Mouse (Mus musculus) gastrocnemius, postnatal 14 days (tissue): ENCODE data around the gene Babam2. TPM values are rescaled to one million over a fixed set of nuclear protein-coding genes. Genes with fewer than 3 reads are reported as not detected.

Source experiments
- DNase-seq: peaks from one replicate; pipeline ENCODE4 v3.0.0; 2021; ENCODE audit warnings: mixed read lengths
- intact Hi-C: fragments of 180-260 bp; cut with DNase I; formaldehyde crosslinking; loops from one replicate; pipeline ENCODE4 v1.15.1; 2025; ENCODE audit warnings: low total_unique reads
- total RNA-seq, 2 experiments: library from RNA; stranded (reverse); gene quantifications; 2 replicates each; pipeline ENCODE4 v1.2.3; 2021

The Babam2 gene
- total RNA-seq, 2 experiments from 2014 or later = 34.7 to 35.7 TPM

DNA sequence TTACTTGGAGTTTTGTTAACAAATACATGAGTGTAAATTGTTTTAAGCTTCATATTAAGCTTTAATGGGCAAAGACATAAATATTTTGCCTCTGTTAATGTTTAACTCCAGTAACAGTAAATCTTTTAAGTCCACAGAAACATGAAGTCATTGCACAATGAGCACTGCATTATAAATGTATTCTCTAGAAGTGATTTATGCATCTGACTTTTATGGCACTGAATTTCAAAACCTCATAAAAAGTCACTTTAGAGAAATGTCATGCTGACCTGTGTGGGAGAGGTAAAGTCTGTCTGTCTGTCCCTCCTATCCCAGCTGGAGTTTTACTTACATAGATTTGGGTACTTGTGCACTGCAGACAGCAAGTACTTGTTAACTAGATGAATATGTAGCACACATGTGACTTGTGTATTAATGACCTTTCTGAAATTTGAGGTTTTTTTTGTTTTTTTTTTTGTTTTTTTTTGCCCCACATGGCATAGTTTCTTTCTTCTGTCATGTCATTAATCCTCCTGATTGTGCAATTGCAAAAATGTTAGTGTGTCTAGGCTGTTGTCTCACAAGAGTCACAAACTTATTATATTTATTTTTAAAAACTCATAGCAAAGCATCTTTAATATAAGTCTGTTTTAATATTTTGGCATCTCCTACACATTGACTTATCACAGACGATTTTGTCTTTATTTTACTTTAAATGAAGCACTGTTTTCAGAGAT is 165.4 kb downstream of the Babam2 start:
- no peak for DNase-seq
- intact Hi-C loops = no loop called here

DNA sequence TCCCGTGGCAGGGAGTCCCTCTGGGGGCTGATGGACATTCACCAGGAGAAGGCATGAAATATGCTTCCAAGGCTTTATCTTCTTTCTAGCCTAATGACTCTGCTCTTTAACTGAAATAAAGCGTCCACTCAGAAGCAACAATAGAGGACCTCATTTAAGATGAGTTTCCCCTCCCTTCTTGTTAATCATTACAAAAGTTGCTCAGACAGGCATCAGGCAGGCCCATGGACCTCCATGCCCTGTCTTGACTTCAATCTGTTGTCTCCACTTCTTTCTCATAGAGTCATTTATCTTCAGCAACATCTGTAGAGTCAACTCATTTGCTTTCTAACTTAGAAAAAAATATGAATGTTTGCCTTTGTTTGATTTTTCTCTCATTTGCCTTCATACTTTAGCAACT is 166.6 kb downstream of the Babam2 start:
- intact Hi-C loops = no loop called here
- no peak for DNase-seq

DNA sequence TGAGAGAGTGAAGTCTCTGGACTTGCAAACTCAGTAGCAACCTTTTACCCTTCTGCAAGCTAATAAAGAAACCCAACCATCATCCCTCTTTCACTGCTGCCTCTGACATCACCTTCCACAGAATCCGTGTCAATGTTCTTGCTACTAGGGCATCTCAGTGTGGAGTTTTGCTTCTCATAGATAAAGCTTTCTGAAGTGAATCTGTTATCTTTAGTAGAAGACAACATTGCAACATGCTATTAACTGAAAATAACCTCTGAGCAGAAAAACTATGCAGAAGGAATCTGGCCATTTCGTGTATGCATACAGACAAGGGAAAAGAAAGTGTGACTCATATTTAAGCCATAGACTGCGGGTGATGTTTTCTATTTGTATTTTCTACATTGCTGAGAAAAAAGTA is 168.6 kb downstream of the Babam2 start:
- DNase-seq = no peak
- intact Hi-C loops = no loop called here

DNA sequence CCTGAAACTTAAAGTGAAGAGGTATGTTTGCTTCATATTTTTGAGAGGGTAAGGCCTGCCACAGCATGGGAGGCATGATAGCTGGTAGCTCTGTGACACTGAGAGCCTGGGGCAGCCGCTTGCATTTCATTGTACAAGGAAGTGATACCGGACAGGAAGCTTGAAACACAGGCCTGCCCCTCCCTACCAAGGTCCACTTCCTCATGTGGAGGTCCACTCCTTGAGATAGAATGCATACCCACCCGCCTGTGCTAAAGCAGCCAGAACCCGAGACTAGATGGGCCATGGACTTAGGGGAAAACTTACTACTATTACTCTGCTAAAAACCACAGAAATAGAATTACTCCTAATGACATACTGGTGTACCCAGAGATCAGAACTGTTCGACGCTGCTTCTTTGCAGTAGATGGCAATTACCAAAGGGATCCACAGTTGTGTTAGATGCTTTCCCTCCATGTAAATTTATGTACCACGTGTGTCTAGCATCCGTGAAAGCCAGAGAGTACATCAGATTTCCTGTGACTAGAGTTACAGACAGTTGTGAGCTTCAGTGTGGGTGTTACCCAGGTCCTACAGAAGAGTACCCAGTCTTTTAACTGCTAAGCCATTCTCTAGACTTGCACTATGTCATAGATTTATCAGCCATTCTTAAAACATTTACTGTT is 173.5 kb downstream of the Babam2 start:
- DNase-seq = peak; percentile 12
- intact Hi-C loops = no loop called here

DNA sequence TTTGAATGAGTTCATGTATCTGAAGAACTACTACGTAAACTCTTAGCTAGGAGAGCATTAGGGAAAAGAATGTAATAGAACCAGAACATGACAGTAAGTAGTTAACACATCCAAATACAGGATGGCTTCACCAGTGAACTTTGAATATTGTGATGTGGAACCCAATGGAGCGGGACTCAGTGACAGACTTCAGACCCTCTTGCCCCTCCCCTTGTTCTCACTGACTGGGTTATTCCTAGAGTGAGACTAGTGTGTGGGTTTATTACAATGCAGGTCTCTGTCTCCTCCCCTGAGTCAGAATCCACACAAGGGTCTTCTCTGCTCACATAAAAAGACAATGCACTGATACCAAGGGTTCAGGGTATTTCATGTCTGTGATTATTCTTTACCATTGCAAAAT is 175.8 kb downstream of the Babam2 start:
- intact Hi-C loops = no loop called here
- DNase-seq = no peak

DNA sequence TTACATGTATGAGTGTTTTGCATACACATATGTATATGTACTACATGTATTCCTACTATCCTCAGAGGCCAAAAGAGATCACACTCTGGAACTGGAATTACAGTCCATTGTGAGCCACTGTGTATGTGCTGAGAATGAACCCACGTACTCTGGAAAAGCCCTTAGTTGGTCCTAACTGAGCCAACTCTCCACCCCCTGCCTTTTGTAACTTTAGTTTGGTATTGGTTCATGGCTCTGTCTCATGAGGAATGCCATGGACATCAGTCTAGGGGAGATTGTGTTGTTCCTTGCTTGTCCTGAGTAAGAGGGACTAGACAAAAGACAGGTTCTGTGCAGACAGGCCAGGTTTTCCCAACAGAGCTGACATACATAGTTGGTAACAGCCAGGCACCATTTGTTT is 177.1 kb downstream of the Babam2 start:
- no peak for DNase-seq
- intact Hi-C loops = no loop called here

DNA sequence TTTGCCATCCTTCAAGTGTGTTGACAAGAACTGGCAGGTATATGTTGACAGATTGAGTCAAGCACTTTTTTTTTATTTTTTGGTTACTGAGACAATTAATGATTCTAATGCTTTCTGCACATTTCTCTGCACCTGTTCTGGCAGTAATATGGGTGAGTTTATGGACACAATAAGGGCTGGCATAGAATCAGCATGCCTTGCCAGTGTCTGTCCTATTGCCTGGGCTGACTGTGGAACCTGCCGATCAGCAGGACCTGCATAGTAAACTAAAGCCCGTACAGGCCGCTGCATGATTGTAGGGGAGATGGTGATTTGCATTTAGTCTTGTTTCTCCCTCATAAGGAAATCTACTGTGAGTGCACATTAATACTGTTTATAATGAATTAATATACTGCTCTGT is 178.0 kb downstream of the Babam2 start:
- intact Hi-C loops = no loop called here

DNA sequence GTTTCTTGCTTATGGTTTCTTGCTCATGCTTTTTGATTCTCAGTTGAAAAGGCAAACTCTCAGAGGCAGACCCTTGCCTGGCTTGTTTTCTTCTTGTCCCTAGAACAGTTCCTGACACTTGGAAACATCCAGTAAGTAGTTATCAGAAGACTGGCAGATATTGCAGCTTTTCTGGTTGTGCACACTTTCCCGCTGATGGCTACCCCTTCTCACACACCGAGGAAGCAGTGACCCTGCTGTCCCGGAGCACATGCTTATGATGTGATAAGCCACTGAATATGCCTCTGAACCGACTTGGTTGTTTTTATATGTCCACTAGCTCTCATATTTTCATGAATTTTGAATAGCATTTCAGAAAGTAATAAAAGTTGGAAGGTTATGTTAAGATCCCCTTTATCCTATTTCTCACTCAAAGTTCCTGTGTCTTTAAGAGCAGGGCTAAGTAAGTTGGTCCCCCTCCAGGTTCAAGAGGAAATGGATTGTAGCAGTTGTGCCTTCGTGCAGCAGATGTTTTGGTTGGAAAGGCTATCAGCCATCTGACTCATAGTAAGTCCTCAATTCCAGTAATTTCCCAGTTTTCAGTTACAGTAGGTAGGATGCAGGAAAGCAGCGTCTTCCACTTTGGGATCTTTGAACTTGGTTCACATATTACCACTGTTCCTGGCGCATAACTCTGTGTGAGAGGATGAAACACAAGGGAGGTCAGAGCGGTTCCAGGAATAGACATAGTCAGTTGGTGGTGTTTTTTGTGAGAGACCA is 178.9 kb downstream of the Babam2 start:
- intact Hi-C loops = no loop called here
- DNase-seq = peak; percentile 30

More for the DNA sequence above, 178.0 kb downstream of the Babam2 start:
- DNase-seq = no peak

DNA sequence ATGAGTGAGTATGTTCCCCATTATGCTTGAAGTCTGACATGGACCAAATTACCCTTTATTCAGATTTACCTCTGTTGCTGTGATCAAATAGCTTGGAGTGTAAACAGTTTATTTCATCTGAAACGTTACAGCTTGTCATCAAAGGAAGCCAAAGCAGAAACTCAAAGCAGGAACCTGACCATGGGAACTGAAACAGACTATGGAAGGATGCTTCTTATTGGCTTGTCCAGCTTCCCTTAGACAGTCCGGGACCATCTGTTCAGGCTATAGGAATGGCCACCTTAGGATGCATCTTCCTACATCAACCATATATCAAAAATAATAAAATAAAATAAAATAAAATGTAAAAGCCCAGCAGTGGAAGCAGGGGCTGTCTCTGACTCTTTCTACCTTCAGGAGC is 183.0 kb downstream of the Babam2 start:
- intact Hi-C loops = no loop called here
- DNase-seq = no peak

DNA sequence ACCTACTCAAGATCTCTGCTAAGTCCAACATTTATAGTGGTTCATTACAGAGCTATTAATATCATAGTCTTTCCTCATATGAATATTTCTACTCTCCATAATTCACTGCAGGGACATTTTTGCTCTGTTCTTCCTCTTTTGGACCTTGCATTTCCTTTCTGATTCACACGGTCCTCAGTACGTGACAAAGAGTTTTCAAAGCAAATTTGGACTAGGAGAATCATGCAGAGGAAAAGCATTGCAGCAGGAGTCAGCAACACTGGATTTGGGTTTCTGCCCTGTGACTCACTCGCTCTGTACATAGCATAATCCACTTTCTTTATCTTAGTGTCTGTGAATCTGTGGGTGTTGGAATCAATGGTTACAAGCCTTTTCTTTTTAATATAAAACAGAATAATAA is 184.8 kb downstream of the Babam2 start:
- intact Hi-C loops = no loop called here
- no peak for DNase-seq

DNA sequence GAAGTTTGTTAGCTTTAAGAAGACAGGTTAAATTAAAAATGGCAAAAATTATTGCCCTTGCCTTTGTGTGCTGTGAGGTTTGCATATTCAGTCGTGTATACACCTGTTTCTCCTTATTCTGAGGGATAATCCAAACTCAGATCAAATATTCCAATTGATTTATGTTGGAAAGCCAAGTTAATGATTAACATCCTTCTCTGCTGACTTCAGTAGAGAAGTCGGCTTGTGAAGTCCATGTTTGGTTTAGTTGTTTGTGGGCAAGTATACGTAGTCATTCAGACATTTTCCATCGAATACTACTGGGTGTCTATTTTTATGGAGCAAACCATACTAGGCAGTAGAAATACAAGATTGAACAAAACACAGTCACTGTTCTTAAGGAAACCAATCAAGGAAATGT is 187.5 kb downstream of the Babam2 start:
- intact Hi-C loops = no loop called here
- DNase-seq = no peak

DNA sequence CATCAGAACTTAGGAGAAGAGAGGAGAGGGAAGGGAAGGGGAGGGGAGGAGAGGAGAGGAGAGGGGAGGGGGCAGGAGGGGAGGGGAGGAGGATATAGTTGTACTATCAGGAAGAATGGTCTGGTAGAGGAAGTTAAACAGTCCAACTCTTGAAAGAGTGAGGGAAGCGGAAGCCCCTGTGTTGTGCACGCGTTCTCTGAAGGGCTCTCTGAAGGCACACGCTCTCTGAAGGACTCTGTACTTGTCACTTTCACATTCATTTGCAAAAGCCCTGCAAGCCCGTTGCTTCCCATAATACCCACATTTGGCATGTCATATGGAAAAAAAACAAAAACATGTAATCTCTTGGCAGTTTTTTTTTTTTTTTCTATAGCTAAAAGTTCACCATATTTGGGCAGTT is 190.1 kb downstream of the Babam2 start:
- intact Hi-C loops = no loop called here

DNA sequence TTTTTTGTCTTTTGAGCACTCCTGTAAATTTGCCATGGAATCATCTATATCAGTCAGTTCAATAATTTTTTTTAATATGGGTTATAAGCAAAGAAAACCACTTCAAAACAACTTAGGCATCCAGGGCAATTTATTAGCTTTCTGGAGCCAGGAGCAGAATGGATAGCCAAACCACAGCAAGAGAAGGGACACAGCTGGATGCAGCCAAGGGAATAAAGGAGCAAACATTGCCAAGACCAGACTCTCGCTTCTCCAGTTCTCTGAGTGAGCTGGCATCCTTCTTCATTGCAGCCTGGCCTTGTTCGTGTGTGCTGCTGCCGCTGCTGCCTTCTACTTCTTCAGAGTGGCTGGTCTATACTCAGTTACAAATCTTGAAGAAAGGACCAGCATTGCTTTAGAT is 190.9 kb downstream of the Babam2 start:
- DNase-seq = peak; percentile 16
- intact Hi-C loops = no loop called here

More for the DNA sequence above, 190.1 kb downstream of the Babam2 start:
- no peak for DNase-seq

DNA sequence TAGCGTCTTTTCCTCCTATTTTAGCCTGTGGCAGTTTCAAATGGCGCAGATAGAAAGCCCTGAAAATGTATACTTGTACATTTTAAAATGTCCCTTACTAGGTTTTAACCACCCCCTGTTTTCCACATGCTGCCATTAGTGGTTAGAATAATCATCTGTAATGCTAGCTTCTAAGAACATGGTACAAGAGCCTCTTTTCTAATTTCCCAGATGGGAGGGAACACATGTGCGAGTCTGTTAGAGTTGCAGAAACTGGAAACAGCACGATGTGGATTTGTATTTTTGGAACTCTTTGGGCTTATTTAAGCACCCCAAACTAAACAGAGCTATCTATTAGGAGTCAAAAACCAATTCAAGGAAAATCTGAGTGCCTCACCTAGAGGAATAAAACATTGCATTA is 195.1 kb downstream of the Babam2 start:
- intact Hi-C loops = loop anchor here (10.0 kb wide), 1 partner anchor 188 kb away; no protein-coding TSS in a partner anchor
- DNase-seq = no peak

DNA sequence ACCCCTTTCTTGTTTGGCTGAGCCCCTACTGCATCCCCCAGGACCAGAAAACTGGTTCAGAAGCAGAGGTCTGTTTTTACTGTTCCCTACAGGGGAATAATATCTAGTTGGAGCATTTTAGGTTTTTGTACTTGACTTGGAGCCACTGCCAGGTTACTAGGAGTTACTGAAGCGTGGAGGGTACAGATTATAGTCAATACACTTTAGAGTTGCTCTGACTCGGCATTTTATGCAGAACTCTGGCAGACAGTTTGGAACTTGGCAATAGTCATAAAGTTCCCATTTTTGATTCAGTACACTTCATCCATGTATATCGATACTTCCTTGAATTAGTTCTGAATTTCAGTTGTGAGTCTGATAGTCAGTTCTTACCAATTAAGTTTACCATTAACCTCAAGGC is 202.4 kb downstream of the Babam2 start:
- no peak for DNase-seq
- intact Hi-C loops = loop anchor here (10.0 kb wide), 1 partner anchor 195 kb away; no protein-coding TSS in a partner anchor

DNA sequence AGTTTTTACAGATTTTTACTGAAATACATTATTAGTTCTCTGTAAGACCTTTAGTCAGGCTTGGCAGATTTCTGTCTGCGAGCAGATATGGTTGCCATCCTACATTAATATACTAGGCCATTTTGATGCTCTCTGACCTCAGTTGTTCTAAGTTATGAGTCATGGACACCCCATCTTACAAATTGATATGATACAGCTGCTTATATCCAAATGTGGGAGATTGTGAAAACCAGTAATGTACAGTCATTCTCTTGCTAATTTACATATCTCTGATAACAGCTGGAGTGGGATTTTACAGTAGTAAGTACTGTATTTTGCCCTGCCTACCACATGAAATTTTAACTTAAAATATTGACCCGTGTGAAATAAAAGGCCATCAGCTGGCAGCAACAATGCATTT is 204.7 kb downstream of the Babam2 start:
- DNase-seq = no peak
- intact Hi-C loops = no loop called here

DNA sequence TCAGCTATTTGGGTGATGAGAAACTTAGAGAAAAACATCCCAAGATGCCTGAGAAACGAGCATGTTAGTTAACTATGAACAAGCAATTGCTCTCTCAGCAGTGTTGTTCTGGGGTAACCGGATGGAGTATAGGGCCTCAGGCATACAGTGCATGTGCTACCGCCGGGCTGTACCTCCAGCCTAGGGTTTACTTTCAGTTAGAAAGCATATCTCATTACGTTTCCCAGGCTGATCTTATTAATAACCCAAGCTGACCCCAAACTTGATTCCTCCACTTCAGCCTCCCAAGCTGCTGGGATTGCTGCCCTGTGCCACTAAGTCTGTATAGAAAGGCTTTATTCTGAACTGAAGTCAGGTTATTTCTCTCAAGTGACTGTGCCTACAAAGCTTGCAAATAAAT is 205.4 kb downstream of the Babam2 start:
- no peak for DNase-seq
- intact Hi-C loops = no loop called here

DNA sequence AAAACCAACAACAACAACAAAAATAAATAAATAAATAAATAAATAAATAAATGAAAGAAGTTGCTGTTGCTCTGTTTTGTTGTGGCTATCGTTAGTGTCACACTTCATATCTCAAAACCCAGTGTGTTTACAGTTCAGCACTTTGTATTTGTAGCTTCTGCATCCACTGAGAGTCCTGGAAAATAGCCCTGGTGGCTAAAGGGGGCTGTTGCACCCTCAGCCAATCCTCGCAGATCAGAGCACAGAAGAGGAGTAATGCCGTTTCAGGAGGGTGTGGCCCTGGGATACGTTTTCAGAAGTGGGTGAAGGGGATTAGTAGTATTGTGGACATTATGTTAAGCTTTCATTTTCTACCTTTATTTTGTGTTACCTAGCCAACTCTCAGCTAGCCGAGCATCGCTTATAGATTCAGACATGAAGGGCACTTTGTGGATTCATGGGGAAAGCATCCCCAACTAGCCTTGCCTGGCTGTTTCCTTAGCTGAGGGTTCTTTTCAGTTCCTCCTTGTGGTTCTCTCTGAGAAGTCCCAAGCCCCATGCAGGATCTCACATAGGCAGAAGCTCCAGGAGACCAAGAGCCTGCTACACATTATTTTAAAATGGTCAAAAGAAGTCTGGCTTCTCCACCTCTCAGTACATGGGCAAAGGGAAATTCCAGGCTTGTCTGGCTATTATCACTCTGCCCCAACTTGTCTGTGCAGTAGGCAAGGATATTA is 207.6 kb downstream of the Babam2 start:
- no peak for DNase-seq
- intact Hi-C loops = no loop called here

DNA sequence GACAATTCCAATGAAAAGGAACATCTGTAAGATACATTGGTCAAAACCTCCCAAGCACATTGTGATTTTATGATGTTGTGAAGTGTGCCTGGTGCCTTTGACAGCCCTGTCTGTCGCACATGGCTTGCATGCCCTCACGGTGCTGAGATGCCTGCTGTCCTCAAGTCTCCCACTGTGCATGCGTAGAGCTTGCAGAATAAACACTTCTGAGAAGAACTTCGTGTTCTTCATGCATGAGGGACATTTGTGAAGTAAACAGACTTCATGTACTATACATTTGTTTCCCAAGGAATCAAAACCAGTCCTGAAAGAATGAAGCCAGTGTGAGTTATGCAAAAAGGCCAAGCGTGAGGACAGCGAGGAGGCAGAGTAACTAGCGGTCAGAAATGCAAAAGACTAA is 208.3 kb downstream of the Babam2 start:
- intact Hi-C loops = no loop called here

More for the DNA sequence above, 208.3 kb downstream of the Babam2 start:
- DNase-seq = no peak
